Mouse (Mus musculus) liver, postnatal 0 days (tissue): Measurements from ENCODE around the gene B4galt2.

ENCODE experiments used
- CTCF ChIP-seq: sonication (generic); IDR thresholded peaks from 2 replicates; pipeline ENCODE4 v1.5.1; 2016; ENCODE audit warnings: antibody characterized with exemption, low read depth
- EP300 ChIP-seq: IDR thresholded peaks from 2 replicates; pipeline ENCODE4 v1.6.1; 2016; ENCODE audit warnings: antibody characterized with exemption, low read depth, mild to moderate bottlenecking

- TF ChIP-seq CTCF, result no peak
- TF ChIP-seq EP300, result no peak
Observed at GRCm38 (mm10) chr4:117886644-117887043, 3.4 kb upstream of the B4galt2 start.
